In genomic region chr4:152178916-152179705, GRCm38 (mm10) we compare ENCODE assay signal across 9 mouse cellular contexts. TPM values are rescaled to one million over a fixed set of nuclear protein-coding genes. Genes with fewer than 3 reads are reported as not detected.
DNase-seq lines count a peak whose midpoint lies in the region; ATAC-seq and TF ChIP-seq lines count a peak whose summit lies in the region.
"Had no signal": no experiment of that assay in that cellular context is flagged by ENCODE, and none has a peak within 500 bp of the region (broad histone marks: within the 10 kb centered on the region; RNA-seq: fewer than 3 reads in every experiment).

No protein-coding gene starts in this region.

- no peak; the same call in 1 of the 2 replicates for ATAC-seq in intestine, embryonic 16.5 days
- ATAC-seq in neural tube, embryonic 12.5 days (ENCODE audit: low FRiP score, low read depth): no peak
- ATAC-seq in erythroid progenitor cell, adult 5-6 weeks (replicated peaks; ENCODE audit: low FRiP score, poor library complexity, severe bottlenecking): no peak
- ATAC-seq in monocyte, adult 5-6 weeks (replicated peaks; ENCODE audit: insufficient number of reproducible peaks, low FRiP score, low TSS enrichment, poor library complexity, severe bottlenecking): no peak

- peak overlapping the region; percentile 72 for H3K4me3 ChIP-seq in cerebellum, adult 2 months (replicated peaks; ENCODE audit: insufficient read depth, low read depth, low read length)
- H3K4me3 ChIP-seq in intestine, embryonic 16.5 days (ENCODE audit: low read length): peak overlapping the region; percentile 68
- H3K4me3 ChIP-seq in neural tube, embryonic 12.5 days: peak overlapping the region; percentile 68

- no peak for TF ChIP-seq POLR2A in cerebellum, adult 2 months (IDR thresholded peaks at IDR 0.05; ENCODE audit: borderline replicate concordance, insufficient read depth, low read length)

- H3K36me3 ChIP-seq in intestine, embryonic 16.5 days (ENCODE audit: control insufficient read depth, insufficient read depth, low read length): no peaks in the 10 kb centered on the region
- H3K36me3 ChIP-seq in neural tube, embryonic 12.5 days: no peaks in the 10 kb centered on the region

- WGBS in cerebellum, adult 2 months: 6% methylated on average over 16 of the region's 16 CpGs
- WGBS in intestine, embryonic 16.5 days: 23% methylated on average over 16 of the region's 16 CpGs
- 12% methylated on average over 16 of the region's 16 CpGs for WGBS in neural tube, embryonic 12.5 days

- peak overlapping the region; percentile 75 for H3K27ac ChIP-seq in cerebellum, adult 2 months (ENCODE audit: insufficient read depth, low read length)
- no peak overlapping the region for H3K27ac ChIP-seq in intestine, embryonic 16.5 days (ENCODE audit: low read length)
- peak overlapping the region; percentile 2; the same call in 1 of the 2 replicates for H3K27ac ChIP-seq in neural tube, embryonic 12.5 days

- H3K27me3 ChIP-seq in cerebellum, adult 2 months (ENCODE audit: control insufficient read depth, insufficient read depth, low read length): no peaks in the 10 kb centered on the region
- H3K27me3 ChIP-seq in intestine, embryonic 16.5 days (replicated peaks; ENCODE audit: control insufficient read depth, insufficient read depth, low read length): 0 out of 2 replicates have a peak, but pooled peaks cover 8% of the 10 kb centered on the region
- H3K27me3 ChIP-seq in neural tube, embryonic 12.5 days (replicated peaks): peaks cover 20% of the 10 kb centered on the region; the same call in 1 of the 2 replicates

- no peaks in the 10 kb centered on the region for H3K9me3 ChIP-seq in intestine, embryonic 16.5 days (ENCODE audit: control insufficient read depth, low read length)
- H3K9me3 ChIP-seq in neural tube, embryonic 12.5 days: no peaks in the 10 kb centered on the region

- H3K4me2 ChIP-seq in intestine, embryonic 16.5 days (ENCODE audit: low read depth, low read length): peak overlapping the region; percentile 93
- peak overlapping the region; percentile 96 for H3K4me2 ChIP-seq in neural tube, embryonic 12.5 days (replicated peaks)

- peaks cover 21% of the 10 kb centered on the region for H3K4me1 ChIP-seq in cerebellum, adult 2 months (ENCODE audit: control insufficient read depth, insufficient read depth, low read length)
- H3K4me1 ChIP-seq in intestine, embryonic 16.5 days (ENCODE audit: control insufficient read depth, insufficient read depth, low read length): peaks cover 11% of the 10 kb centered on the region
- peaks cover 29% of the 10 kb centered on the region for H3K4me1 ChIP-seq in neural tube, embryonic 12.5 days

- no peak for TF ChIP-seq CTCF in cerebellum, adult 2 months (IDR thresholded peaks at IDR 0.05; ENCODE audit: borderline replicate concordance, insufficient read depth, low read depth, low read length)

- H3K9ac ChIP-seq in intestine, embryonic 16.5 days (ENCODE audit: low read depth, low read length): peak overlapping the region; percentile 62
- H3K9ac ChIP-seq in neural tube, embryonic 12.5 days: peak overlapping the region; percentile 85

- DNase-seq in cerebellum, adult 2 months: peak; percentile 36 to 51
- no peak for DNase-seq in cerebellum, postnatal 4 days (ENCODE audit: low spot score in 2 of 2)
- peak; percentile 34 for DNase-seq in 3134 (ENCODE audit: extremely low read depth, insufficient read length, low spot score)
- DNase-seq in cerebellum, postnatal 25 days: peak; percentile 41 to 52

RNA-seq across cellular contexts. Expression of gene Acot7, which starts 1.2 kb away (rescaled TPM):
- polyA plus RNA-seq in cerebellum, adult 2 months (2012; rRNA removed): 508 and 523 TPM in 2 replicates
- polyA plus RNA-seq in intestine, embryonic 16.5 days (2015; fragmentation: Nextera tagmentation; extraction: Ambion mirVana): 49.4 and 52.5 TPM in 2 replicates
- 191 and 213 TPM in 2 replicates for polyA plus RNA-seq in neural tube, embryonic 12.5 days (2016; fragmentation: Nextera tagmentation; extraction: Ambion mirVana)
- 15.1 and 30.2 TPM in 2 replicates for total RNA-seq in erythroid progenitor cell, adult 5-6 weeks (2015; ENCODE audit: low replicate concordance)
- 3.7 and 3.9 TPM in 2 replicates for total RNA-seq in erythroid progenitor cell, adult 5-6 weeks (2017; ENCODE audit: low replicate concordance)
- 18.1 to 62.4 TPM (median 30.9 TPM) in 3 replicates for total RNA-seq in monocyte, adult 5-6 weeks (2017)

RNA-seq across cellular contexts. Expression of gene Hes2, which starts 20.4 kb away (rescaled TPM):
- not detected in 2 replicates for polyA plus RNA-seq in cerebellum, adult 2 months (2012; rRNA removed)
- 0.68 and 0.98 TPM in 2 replicates for polyA plus RNA-seq in intestine, embryonic 16.5 days (2015; fragmentation: Nextera tagmentation; extraction: Ambion mirVana)
- 0.24 and 1.7 TPM in 2 replicates for polyA plus RNA-seq in neural tube, embryonic 12.5 days (2016; fragmentation: Nextera tagmentation; extraction: Ambion mirVana)
- not detected in 2 replicates for total RNA-seq in erythroid progenitor cell, adult 5-6 weeks (2015; ENCODE audit: low replicate concordance)
- total RNA-seq in erythroid progenitor cell, adult 5-6 weeks (2017; ENCODE audit: low replicate concordance): not detected in 2 replicates
- not detected in 3 replicates for total RNA-seq in monocyte, adult 5-6 weeks (2017)
- total RNA-seq: liver, adult 2 months had no signal
- polyA plus RNA-seq: liver, adult 2 months had no signal

RNA-seq across cellular contexts. Expression of gene Espn, which starts 26.9 kb away (rescaled TPM):
- 7.1 and 8.3 TPM in 2 replicates for polyA plus RNA-seq in cerebellum, adult 2 months (2012; rRNA removed)
- polyA plus RNA-seq in intestine, embryonic 16.5 days (2015; fragmentation: Nextera tagmentation; extraction: Ambion mirVana): 31.6 and 39.5 TPM in 2 replicates
- 0.32 and 0.55 TPM in 2 replicates for polyA plus RNA-seq in neural tube, embryonic 12.5 days (2016; fragmentation: Nextera tagmentation; extraction: Ambion mirVana)
- total RNA-seq in erythroid progenitor cell, adult 5-6 weeks (2015; ENCODE audit: low replicate concordance): 0.72 TPM in 1 of 2 replicates, not detected in the other
- not detected in 2 replicates for total RNA-seq in erythroid progenitor cell, adult 5-6 weeks (2017; ENCODE audit: low replicate concordance)
- 0.53 to 2.0 TPM (median 0.78 TPM) in 3 replicates for total RNA-seq in monocyte, adult 5-6 weeks (2017)

Comparison
In these comparisons a context has a peak if more than half of its experiments do, and no peak if none do; other contexts are left out.
1. DNase-seq: peak in cerebellum, adult 2 months (2 of 2), 3134 (single experiment) and cerebellum, postnatal 25 days (2 of 2); none in cerebellum, postnatal 4 days (0 of 2).
2. Peak in every context shown above with its lines, with median percentiles within 50 percentile points of each other: H3K4me3 ChIP-seq.